In the genomic region with DNA sequence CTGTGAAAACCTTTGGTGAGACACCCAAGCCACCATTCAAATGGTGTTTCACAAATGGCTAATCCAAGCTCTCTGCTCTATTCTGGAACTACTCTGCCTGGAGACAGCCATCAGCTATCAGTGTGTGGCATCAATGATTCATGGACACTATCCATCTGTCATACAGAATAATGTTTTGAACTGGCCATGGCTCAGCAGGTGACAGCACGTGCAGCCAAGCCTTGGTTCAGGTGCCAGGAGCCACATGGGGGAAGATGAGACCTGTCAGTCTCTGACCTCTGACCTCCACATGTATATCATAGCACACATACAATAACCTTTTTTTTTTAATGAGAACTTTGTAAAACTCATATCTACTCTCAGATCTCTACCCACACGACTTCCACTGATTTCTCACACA, we compare ENCODE assay signal across 27 mouse cellular contexts. TPM values are rescaled to one million over a fixed set of nuclear protein-coding genes. Genes with fewer than 3 reads are reported as not detected.
A peak's percentile ranks its signal among the peaks of the same experiment; 100 is the strongest.
DNase-seq lines count a peak whose midpoint lies in the region; ATAC-seq and TF ChIP-seq lines count a peak whose summit lies in the region.
"Had no signal": no experiment of that assay in that cellular context is flagged by ENCODE, and none has a peak within 500 bp of the region (broad histone marks: within the 10 kb centered on the region; RNA-seq: fewer than 3 reads in every experiment).

No protein-coding gene starts in this region.

- H3K4me2 ChIP-seq in midbrain, postnatal 0 days (ENCODE audit: low read depth, low read length, poor library complexity, severe bottlenecking) = no peak overlapping the region
- H3K4me2 ChIP-seq: embryonic facial prominence, embryonic 12.5 days; limb, embryonic 13.5 days; liver, embryonic 12.5 days; midbrain, embryonic 12.5 days; neural tube, embryonic 13.5 days had no signal

- WGBS in midbrain, postnatal 0 days = 69% methylated on average over 2 of the region's 2 CpGs
- 83% methylated on average over 2 of the region's 2 CpGs for WGBS in midbrain, embryonic 10.5 days

- no peaks in the 10 kb centered on the region for H3K27me3 ChIP-seq in midbrain, postnatal 0 days (ENCODE audit: insufficient read depth, low read length)
- H3K27me3 ChIP-seq in midbrain, embryonic 10.5 days (ENCODE audit: low read depth, poor library complexity, severe bottlenecking) = peaks cover 8% of the 10 kb centered on the region
- H3K27me3 ChIP-seq: embryonic facial prominence, embryonic 12.5 days; liver, embryonic 12.5 days; neural tube, embryonic 13.5 days; Patski had no signal

- H3K9me3 ChIP-seq in midbrain, postnatal 0 days (ENCODE audit: low read length) = no peaks in the 10 kb centered on the region
- H3K9me3 ChIP-seq in midbrain, embryonic 10.5 days (replicated peaks) = no peaks in the 10 kb centered on the region
- H3K9me3 ChIP-seq: embryonic facial prominence, embryonic 12.5 days; G1E; limb, embryonic 13.5 days; liver, embryonic 12.5 days; midbrain, embryonic 12.5 days; neural tube, embryonic 13.5 days had no signal

- H3K27ac ChIP-seq in midbrain, postnatal 0 days (ENCODE audit: low read depth, low read length) = no peak overlapping the region
- H3K27ac ChIP-seq in midbrain, embryonic 10.5 days (replicated peaks) = no peak overlapping the region
- H3K27ac ChIP-seq: embryonic facial prominence, embryonic 12.5 days; kidney, postnatal 0 days; limb, embryonic 13.5 days; liver, embryonic 12.5 days; midbrain, embryonic 12.5 days; neural tube, embryonic 13.5 days had no signal

- no peak overlapping the region for H3K4me3 ChIP-seq in midbrain, postnatal 0 days (ENCODE audit: low read depth, low read length)
- no peak overlapping the region for H3K4me3 ChIP-seq in midbrain, embryonic 10.5 days
- H3K4me3 ChIP-seq: embryonic facial prominence, embryonic 12.5 days; limb, embryonic 13.5 days; liver, embryonic 12.5 days; midbrain, embryonic 12.5 days; neural tube, embryonic 13.5 days had no signal

- no peaks in the 10 kb centered on the region for H3K36me3 ChIP-seq in midbrain, postnatal 0 days (ENCODE audit: insufficient read depth, low read length)
- no peaks in the 10 kb centered on the region for H3K36me3 ChIP-seq in midbrain, embryonic 10.5 days
- H3K36me3 ChIP-seq: embryonic facial prominence, embryonic 12.5 days; limb, embryonic 13.5 days; liver, embryonic 12.5 days; midbrain, embryonic 12.5 days; neural tube, embryonic 13.5 days had no signal

- DNase-seq in cerebellum, adult 11 months = peak; percentile 71
- DNase-seq in midbrain, postnatal 0 days (ENCODE audit: low spot score) = peak; percentile 31
- DNase-seq in midbrain, embryonic 10.5 days (ENCODE audit: low spot score) = no peak
- peak; percentile 86 for DNase-seq in cerebellum, adult 9-11 months
- DNase-seq in right cerebral cortex, adult 18-20 months = no peak
- DNase-seq: adrenal gland, postnatal 36 days; embryo, embryonic 11 days; gastrocnemius, postnatal 10 days; heart, postnatal 14 days; kidney, adult 8-10 months; layer of hippocampus, adult 9-11 months; liver, postnatal 0 days; lung, postnatal 36 days; right cerebral cortex, postnatal 14 days had no signal

- no peak for TF ChIP-seq CTCF in midbrain, postnatal 0 days (IDR thresholded peaks at IDR 0.05)

- H3K9ac ChIP-seq in midbrain, postnatal 0 days (replicated peaks; ENCODE audit: low read length, poor library complexity, severe bottlenecking) = no peak overlapping the region
- H3K9ac ChIP-seq: embryonic facial prominence, embryonic 12.5 days; limb, embryonic 13.5 days; liver, embryonic 12.5 days; liver, postnatal 0 days; midbrain, embryonic 12.5 days; neural tube, embryonic 13.5 days had no signal

- peaks cover 13% of the 10 kb centered on the region for H3K4me1 ChIP-seq in midbrain, postnatal 0 days (ENCODE audit: insufficient read depth, low read length)
- peaks cover 24% of the 10 kb centered on the region for H3K4me1 ChIP-seq in midbrain, embryonic 10.5 days

- no peak; the same call in 1 of the 2 replicates for ATAC-seq in cerebellum, adult (ENCODE audit: insufficient number of reproducible peaks, low FRiP score, low TSS enrichment)
- no peak for ATAC-seq in midbrain, postnatal 0 days (ENCODE audit: low FRiP score)
- no peak for ATAC-seq in frontal cortex, adult (ENCODE audit: low TSS enrichment)
- no peak for ATAC-seq in erythroid progenitor cell, adult 5-6 weeks (replicated peaks; ENCODE audit: low FRiP score, poor library complexity, severe bottlenecking)
- ATAC-seq: forebrain, embryonic 16.5 days; intestine, embryonic 16.5 days; liver, embryonic 12.5 days; liver, postnatal 0 days; Patski had no signal

RNA-seq across cellular contexts. Expression of a gene that starts 32.3 kb away (rescaled TPM):
- total RNA-seq in midbrain, postnatal 0 days (2014; rRNA removed) = 125 and 129 TPM in 2 replicates
- 70.8 and 74.0 TPM in 2 replicates for polyA plus RNA-seq in midbrain, postnatal 0 days (2015; fragmentation: Nextera tagmentation; extraction: Ambion mirVana)
- polyA plus RNA-seq in midbrain, embryonic 10.5 days (2016; fragmentation: Nextera tagmentation; extraction: Ambion mirVana) = 11.3 and 17.3 TPM in 2 replicates
- 35.7 and 83.4 TPM in 2 replicates for total RNA-seq in erythroid progenitor cell, adult 5-6 weeks (2015; ENCODE audit: low replicate concordance)
- 45.5 and 71.2 TPM in 2 replicates for total RNA-seq in erythroid progenitor cell, adult 5-6 weeks (2017; ENCODE audit: low replicate concordance)

RNA-seq across cellular contexts. Expression of a gene that starts 32.3 kb away (rescaled TPM):
- total RNA-seq in midbrain, postnatal 0 days (2014; rRNA removed) = 47.2 and 72.9 TPM in 2 replicates
- 109 and 117 TPM in 2 replicates for polyA plus RNA-seq in midbrain, postnatal 0 days (2015; fragmentation: Nextera tagmentation; extraction: Ambion mirVana)
- polyA plus RNA-seq in midbrain, embryonic 10.5 days (2016; fragmentation: Nextera tagmentation; extraction: Ambion mirVana) = 109 and 110 TPM in 2 replicates
- total RNA-seq in erythroid progenitor cell, adult 5-6 weeks (2015; ENCODE audit: low replicate concordance) = 23.8 and 28.5 TPM in 2 replicates
- total RNA-seq in erythroid progenitor cell, adult 5-6 weeks (2017; ENCODE audit: low replicate concordance) = 47.2 and 53.1 TPM in 2 replicates

Comparison
In these comparisons a context has a peak if more than half of its experiments do, and no peak if none do; other contexts are left out.
1. DNase-seq: peak in cerebellum, adult 11 months (single experiment), midbrain, postnatal 0 days (single experiment) and cerebellum, adult 9-11 months (single experiment); none in midbrain, embryonic 10.5 days (single experiment) and right cerebral cortex, adult 18-20 months (single experiment).